Mouse (Mus musculus): ENCODE results near the gene Ighmbp2. TPM values are rescaled to one million over a fixed set of nuclear protein-coding genes. Genes with fewer than 3 reads are reported as not detected.

Ighmbp2 gene
- total RNA-seq, 1 experiment: 13.2 TPM

DNA sequence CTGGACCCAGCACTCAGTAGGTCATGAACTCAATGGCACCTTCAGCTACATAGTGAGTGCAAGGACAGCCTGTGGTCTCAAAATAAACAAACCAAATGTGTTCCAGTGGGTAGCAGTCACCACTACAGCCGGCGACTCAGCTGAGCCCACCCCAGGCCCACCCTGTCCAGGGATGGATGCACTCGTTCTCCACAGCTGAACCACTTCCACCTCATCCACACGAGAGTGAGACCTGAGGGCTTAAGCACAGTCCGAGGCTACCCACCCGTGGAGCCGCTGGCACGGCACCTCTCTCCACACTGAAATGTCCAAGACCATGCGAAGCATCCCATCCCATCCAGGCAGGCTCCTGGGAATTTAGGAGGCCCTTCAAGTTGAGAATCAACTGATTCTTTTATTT is 13.5 kb downstream of the Ighmbp2 start:
- no peak for DNase-seq (ENCODE audit: low read depth, low spot score)
- no peak for TF ChIP-seq ZC3H11A (IDR thresholded peaks at IDR 0.05; ENCODE audit: borderline replicate concordance, low read depth, low read length)
- TF ChIP-seq CHD2 (IDR thresholded peaks at IDR 0.05; ENCODE audit: low read depth, low read length): no peak
- TF ChIP-seq MAFK (IDR thresholded peaks at IDR 0.05; ENCODE audit: insufficient read depth, low read depth, low read length): no peak
- TF ChIP-seq ZNF384 (IDR thresholded peaks at IDR 0.05; ENCODE audit: low read depth, low read length): no peak
- TF ChIP-seq HCFC1 (IDR thresholded peaks at IDR 0.05; ENCODE audit: borderline replicate concordance, insufficient read depth, low read length): no peak
- H3K27ac ChIP-seq (ENCODE audit: insufficient read depth, low read depth, low read length, poor library complexity, severe bottlenecking): no peak overlapping the region
- H3K9ac ChIP-seq (ENCODE audit: insufficient read depth, low read depth, low read length, poor library complexity, severe bottlenecking): no peak overlapping the region
- H3K9me3 ChIP-seq (ENCODE audit: control insufficient read depth, insufficient read depth, low read depth, low read length): no peaks in the 10 kb centered on the region
- no peaks in the 10 kb centered on the region for H3K4me1 ChIP-seq (ENCODE audit: control insufficient read depth in 2 of 2, insufficient read depth in 2 of 2, low read length in 2 of 2, poor library complexity in 1 of 2)
- H3K36me3 ChIP-seq (ENCODE audit: control insufficient read depth, insufficient read depth, low read length, poor library complexity, severe bottlenecking): peaks cover 60% of the 10 kb centered on the region
- H3K4me3 ChIP-seq (ENCODE audit: insufficient read depth in 1 of 2, low read depth in 1 of 2, low read length in 2 of 2, poor library complexity in 1 of 2, severe bottlenecking in 1 of 2): no peak overlapping the region
- in situ Hi-C loops (cut with MboI; ENCODE audit: low sequenced_read_pairs in 2 of 2, unreplicated experiment in 2 of 2): no loop called here

DNA sequence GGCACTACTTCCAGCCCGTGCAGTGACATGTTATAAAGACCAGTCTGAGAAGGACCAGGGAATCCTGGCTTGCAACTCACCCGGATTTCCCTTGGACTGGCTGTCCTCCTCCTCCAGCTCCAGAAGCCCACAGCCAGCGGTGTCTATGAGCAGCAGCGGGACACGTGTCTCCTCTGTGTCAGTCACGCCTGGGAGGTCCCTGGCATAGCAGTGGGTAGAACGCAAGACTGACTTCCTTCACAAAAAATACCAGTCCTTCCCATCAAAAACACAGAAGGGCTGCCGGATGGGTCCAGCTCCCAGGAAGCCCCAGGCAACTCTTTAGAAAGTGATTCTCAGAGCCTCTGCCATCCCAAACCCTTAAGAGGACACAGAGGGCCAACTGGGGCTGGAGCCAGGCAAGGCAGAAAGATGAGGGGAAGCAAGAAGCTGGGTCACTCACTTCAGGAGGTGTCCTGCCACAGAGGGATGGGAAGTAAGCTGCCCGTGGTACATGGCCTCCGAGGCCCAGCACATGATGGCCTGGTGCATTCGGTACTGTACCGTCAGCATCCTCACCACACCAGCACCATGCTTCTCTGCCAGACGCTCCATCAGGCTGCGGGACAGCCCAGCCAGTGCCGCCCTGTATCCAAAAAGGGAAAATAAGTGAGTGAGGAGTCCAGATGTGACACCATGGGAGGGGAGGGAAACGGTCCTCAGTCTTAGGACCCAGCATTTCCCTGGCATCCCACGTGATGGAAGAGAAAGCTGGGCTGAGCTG is 14.4 kb downstream of the Ighmbp2 start:
- TF ChIP-seq MAFK (IDR thresholded peaks at IDR 0.05; ENCODE audit: insufficient read depth, low read depth, low read length): no peak
- TF ChIP-seq HCFC1 (IDR thresholded peaks at IDR 0.05; ENCODE audit: borderline replicate concordance, insufficient read depth, low read length): no peak
- TF ChIP-seq ZC3H11A (IDR thresholded peaks at IDR 0.05; ENCODE audit: borderline replicate concordance, low read depth, low read length): no peak
- TF ChIP-seq CHD2 (IDR thresholded peaks at IDR 0.05; ENCODE audit: low read depth, low read length): no peak
- no peak for TF ChIP-seq ZNF384 (IDR thresholded peaks at IDR 0.05; ENCODE audit: low read depth, low read length)
- no peak for DNase-seq (ENCODE audit: low read depth, low spot score)
- peaks cover 59% of the 10 kb centered on the region for H3K36me3 ChIP-seq (ENCODE audit: control insufficient read depth, insufficient read depth, low read length, poor library complexity, severe bottlenecking)
- no peaks in the 10 kb centered on the region for H3K4me1 ChIP-seq (ENCODE audit: control insufficient read depth in 2 of 2, insufficient read depth in 2 of 2, low read length in 2 of 2, poor library complexity in 1 of 2)
- H3K4me3 ChIP-seq (ENCODE audit: insufficient read depth in 1 of 2, low read depth in 1 of 2, low read length in 2 of 2, poor library complexity in 1 of 2, severe bottlenecking in 1 of 2): no peak overlapping the region
- no peak overlapping the region for H3K27ac ChIP-seq (ENCODE audit: insufficient read depth, low read depth, low read length, poor library complexity, severe bottlenecking)
- in situ Hi-C loops (cut with MboI; ENCODE audit: low sequenced_read_pairs in 2 of 2, unreplicated experiment in 2 of 2): no loop called here
- H3K9ac ChIP-seq (ENCODE audit: insufficient read depth, low read depth, low read length, poor library complexity, severe bottlenecking): no peak overlapping the region
- H3K9me3 ChIP-seq (ENCODE audit: control insufficient read depth, insufficient read depth, low read depth, low read length): no peaks in the 10 kb centered on the region

DNA sequence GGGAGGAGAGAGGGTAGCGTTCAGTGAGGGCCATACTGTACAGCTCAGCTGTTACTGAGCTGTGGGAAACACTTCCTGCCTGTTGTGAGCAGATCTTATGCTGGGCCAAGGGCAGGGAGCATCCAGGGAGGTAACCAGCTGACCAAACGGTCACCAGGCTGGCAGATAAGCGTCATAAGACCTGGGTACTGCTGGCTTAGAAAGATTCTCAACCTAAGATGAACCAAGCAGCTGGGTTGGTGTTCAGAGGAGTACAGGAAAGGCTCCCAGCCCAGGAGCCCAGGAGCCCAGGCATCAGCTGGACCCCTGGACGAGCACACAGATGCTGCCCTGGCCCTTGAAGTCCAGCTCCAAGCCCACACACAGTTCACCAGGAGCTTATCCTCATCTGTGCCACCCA is 15.5 kb downstream of the Ighmbp2 start:
- DNase-seq (ENCODE audit: low read depth, low spot score): no peak
- no peaks in the 10 kb centered on the region for H3K9me3 ChIP-seq (ENCODE audit: control insufficient read depth, insufficient read depth, low read depth, low read length)
- H3K4me1 ChIP-seq (ENCODE audit: control insufficient read depth in 2 of 2, insufficient read depth in 2 of 2, low read length in 2 of 2, poor library complexity in 1 of 2): no peaks in the 10 kb centered on the region
- H3K4me3 ChIP-seq (ENCODE audit: insufficient read depth in 1 of 2, low read depth in 1 of 2, low read length in 2 of 2, poor library complexity in 1 of 2, severe bottlenecking in 1 of 2): no peak overlapping the region
- no peak overlapping the region for H3K9ac ChIP-seq (ENCODE audit: insufficient read depth, low read depth, low read length, poor library complexity, severe bottlenecking)
- no peak overlapping the region for H3K27ac ChIP-seq (ENCODE audit: insufficient read depth, low read depth, low read length, poor library complexity, severe bottlenecking)
- H3K36me3 ChIP-seq (ENCODE audit: control insufficient read depth, insufficient read depth, low read length, poor library complexity, severe bottlenecking): peaks cover 57% of the 10 kb centered on the region
- in situ Hi-C loops (cut with MboI; ENCODE audit: low sequenced_read_pairs in 2 of 2, unreplicated experiment in 2 of 2): no loop called here
- TF ChIP-seq ZC3H11A (IDR thresholded peaks at IDR 0.05; ENCODE audit: borderline replicate concordance, low read depth, low read length) (no peak), HCFC1 (IDR thresholded peaks at IDR 0.05; ENCODE audit: borderline replicate concordance, insufficient read depth, low read length) (no peak), ZNF384 (IDR thresholded peaks at IDR 0.05; ENCODE audit: low read depth, low read length) (no peak), MAFK (IDR thresholded peaks at IDR 0.05; ENCODE audit: insufficient read depth, low read depth, low read length) (no peak), CHD2 (IDR thresholded peaks at IDR 0.05; ENCODE audit: low read depth, low read length) (no peak)

- in situ Hi-C loops (cut with MboI; ENCODE audit: low sequenced_read_pairs in 2 of 2, unreplicated experiment in 2 of 2): no loop called here
- no peak for DNase-seq (ENCODE audit: low read depth, low spot score)
- Histone ChIP-seq H3K9me3 (ENCODE audit: control insufficient read depth, insufficient read depth, low read depth, low read length) (no peaks in the 10 kb centered on the region), H3K9ac (ENCODE audit: insufficient read depth, low read depth, low read length, poor library complexity, severe bottlenecking) (no peak overlapping the region), H3K27ac (ENCODE audit: insufficient read depth, low read depth, low read length, poor library complexity, severe bottlenecking) (no peak overlapping the region), H3K4me1 (ENCODE audit: control insufficient read depth in 2 of 2, insufficient read depth in 2 of 2, low read length in 2 of 2, poor library complexity in 1 of 2) (no peaks in the 10 kb centered on the region), H3K36me3 (ENCODE audit: control insufficient read depth, insufficient read depth, low read length, poor library complexity, severe bottlenecking) (peaks cover 59% of the 10 kb centered on the region), H3K4me3 (ENCODE audit: insufficient read depth in 1 of 2, low read depth in 1 of 2, low read length in 2 of 2, poor library complexity in 1 of 2, severe bottlenecking in 1 of 2) (no peak overlapping the region)
- TF ChIP-seq HCFC1 (IDR thresholded peaks at IDR 0.05; ENCODE audit: borderline replicate concordance, insufficient read depth, low read length): no peak
- no peak for TF ChIP-seq ZNF384 (IDR thresholded peaks at IDR 0.05; ENCODE audit: low read depth, low read length)
Observed at GRCm38 (mm10) chr19:3266676-3267075, 16.1 kb downstream of the Ighmbp2 start.

GRCm38 (mm10) chr19:3266136-3266535 is 16.7 kb downstream of the Ighmbp2 start:
- no peaks in the 10 kb centered on the region for H3K9me3 ChIP-seq (ENCODE audit: control insufficient read depth, insufficient read depth, low read depth, low read length)
- H3K36me3 ChIP-seq (ENCODE audit: control insufficient read depth, insufficient read depth, low read length, poor library complexity, severe bottlenecking): peaks cover 59% of the 10 kb centered on the region
- H3K4me3 ChIP-seq (ENCODE audit: insufficient read depth in 1 of 2, low read depth in 1 of 2, low read length in 2 of 2, poor library complexity in 1 of 2, severe bottlenecking in 1 of 2): no peak overlapping the region
- H3K9ac ChIP-seq (ENCODE audit: insufficient read depth, low read depth, low read length, poor library complexity, severe bottlenecking): no peak overlapping the region
- no peak for DNase-seq (ENCODE audit: low read depth, low spot score)
- in situ Hi-C loops (cut with MboI; ENCODE audit: low sequenced_read_pairs in 2 of 2, unreplicated experiment in 2 of 2): no loop called here
- TF ChIP-seq ZNF384 (IDR thresholded peaks at IDR 0.05; ENCODE audit: low read depth, low read length): no peak
- no peak for TF ChIP-seq MAFK (IDR thresholded peaks at IDR 0.05; ENCODE audit: insufficient read depth, low read depth, low read length)
- TF ChIP-seq ZC3H11A (IDR thresholded peaks at IDR 0.05; ENCODE audit: borderline replicate concordance, low read depth, low read length): no peak
- TF ChIP-seq CHD2 (IDR thresholded peaks at IDR 0.05; ENCODE audit: low read depth, low read length): no peak
- TF ChIP-seq HCFC1 (IDR thresholded peaks at IDR 0.05; ENCODE audit: borderline replicate concordance, insufficient read depth, low read length): no peak
- H3K4me1 ChIP-seq (ENCODE audit: control insufficient read depth in 2 of 2, insufficient read depth in 2 of 2, low read length in 2 of 2, poor library complexity in 1 of 2): no peaks in the 10 kb centered on the region
- no peak overlapping the region for H3K27ac ChIP-seq (ENCODE audit: insufficient read depth, low read depth, low read length, poor library complexity, severe bottlenecking)

Data from ES-E14 (cell line).